Mouse (Mus musculus): ENCODE data around the gene Nek8.
"Not testable (repeated sequence)": the region's sequence is repeated elsewhere in the genome, so short reads cannot be mapped to it uniquely, and the experiment has no call there.

Gene Nek8

GRCm38 (mm10) chr11:78176402-78176862 is at the start of gene Nek8, which contains the start of gene Tlcd1:
Gene Nek8, minus strand, starts transcription at chr11:78176675.
Gene Tlcd1, plus strand, starts transcription at chr11:78176711.
- DNase-seq (ENCODE audit: low read depth, low spot score), result peak; percentile 83

GRCm38 (mm10) chr11:78223586-78223985 is 47.1 kb upstream of the Nek8 start:
- no peak for DNase-seq (ENCODE audit: low read depth, low spot score)

- DNase-seq (ENCODE audit: low read depth, low spot score), result no peak
These were observed 39.3 kb upstream of the Nek8 start for GRCm38 (mm10) chr11:78215709-78216317.

GRCm38 (mm10) chr11:78213086-78213817 is 36.8 kb upstream of the Nek8 start:
- DNase-seq (ENCODE audit: low read depth, low spot score), result no peak

- no peak for DNase-seq (ENCODE audit: low read depth, low spot score)
These were observed 35.0 kb upstream of the Nek8 start for GRCm38 (mm10) chr11:78211513-78211912.

- no peak for DNase-seq (ENCODE audit: low read depth, low spot score)
These were observed 34.1 kb upstream of the Nek8 start for GRCm38 (mm10) chr11:78210615-78211014.

GRCm38 (mm10) chr11:78209886-78210285 is 33.4 kb upstream of the Nek8 start:
- no peak for DNase-seq (ENCODE audit: low read depth, low spot score)

GRCm38 (mm10) chr11:78207190-78207589 is 30.7 kb upstream of the Nek8 start:
- DNase-seq (ENCODE audit: low read depth, low spot score), result no peak

- no peak for DNase-seq (ENCODE audit: low read depth, low spot score)
These were observed 29.1 kb upstream of the Nek8 start for GRCm38 (mm10) chr11:78205361-78206206.

GRCm38 (mm10) chr11:78204287-78204686 is 27.8 kb upstream of the Nek8 start:
- DNase-seq (ENCODE audit: low read depth, low spot score), result no peak

- DNase-seq (ENCODE audit: low read depth, low spot score), result no peak
These were observed 25.9 kb upstream of the Nek8 start for GRCm38 (mm10) chr11:78202372-78202771.

GRCm38 (mm10) chr11:78195101-78195863 is 18.8 kb upstream of the Nek8 start:
- no peak for DNase-seq (ENCODE audit: low read depth, low spot score)

GRCm38 (mm10) chr11:78194411-78195100 is 18.1 kb upstream of the Nek8 start:
- DNase-seq (ENCODE audit: low read depth, low spot score), result peak; percentile 63

- DNase-seq (ENCODE audit: low read depth, low spot score), result no peak
These were observed 16.6 kb upstream of the Nek8 start, which contains the start of gene Proca1 for GRCm38 (mm10) chr11:78193113-78193512. Gene Proca1, plus strand, starts transcription at chr11:78193392.

GRCm38 (mm10) chr11:78190041-78190440 is 13.6 kb upstream of the Nek8 start:
- DNase-seq (ENCODE audit: low read depth, low spot score), result no peak

- no peak for DNase-seq (ENCODE audit: low read depth, low spot score)
These were observed 13.0 kb upstream of the Nek8 start for GRCm38 (mm10) chr11:78189234-78190040.

GRCm38 (mm10) chr11:78188331-78189233 is 12.1 kb upstream of the Nek8 start, which contains the start of gene Rab34:
Gene Rab34, plus strand, starts transcription at chr11:78188430.
- DNase-seq (ENCODE audit: low read depth, low spot score), result no peak

- not testable (repeated sequence) for DNase-seq (ENCODE audit: low read depth, low spot score)
These were observed 8.2 kb upstream of the Nek8 start for GRCm38 (mm10) chr11:78184702-78185101.
